Mouse (Mus musculus) limb, embryonic 10.5 days (tissue): ENCODE measurements around the gene Whrn. TPM values are rescaled to one million over a fixed set of nuclear protein-coding genes. Genes with fewer than 3 reads are reported as not detected.

Experiments used
- DNase-seq: peaks from one replicate; pipeline ENCODE4 v3.0.0-alpha.2; 2017; ENCODE audit warnings: low spot score
- H3K27ac ChIP-seq: fragments of 300-500 bp; sonication (generic); 2 replicates; pipeline ENCODE4 v1.5.1; 2016; ENCODE audit warnings: mild to moderate bottlenecking
- H3K27me3 ChIP-seq: fragments of 300-500 bp; sonication (generic); 2 replicates; pipeline ENCODE4 v1.6.1; 2016; ENCODE audit warnings: low read depth, mild to moderate bottlenecking; ENCODE audit not compliant: poor library complexity, severe bottlenecking
- H3K36me3 ChIP-seq: fragments of 300-500 bp; sonication (generic); 2 replicates; pipeline ENCODE4 v1.6.1; 2016; ENCODE audit warnings: mild to moderate bottlenecking, moderate library complexity
- H3K4me1 ChIP-seq: fragments of 300-500 bp; sonication (generic); 2 replicates; pipeline ENCODE4 v1.6.1; 2016
- H3K4me3 ChIP-seq: fragments of 300-500 bp; sonication (generic); 2 replicates; pipeline ENCODE4 v1.5.1; 2016; ENCODE audit warnings: mild to moderate bottlenecking, moderate library complexity
- H3K9me3 ChIP-seq: fragments of 300-500 bp; sonication (generic); replicated peaks from 2 replicates; pipeline ENCODE4 v1.6.1; 2016; ENCODE audit warnings: mild to moderate bottlenecking
- WGBS: fragments of 180-500 bp; shearing (Covaris S2); methylation state at CpG from one replicate; pipeline ENCODE4 v1.1.7; 2016; 5-methylcytosine and 5-hydroxymethylcytosine counted together
- polyA plus RNA-seq: library from polyadenylated mRNA; unstranded; fragments of >200 nt; fragmentation: Nextera tagmentation; extraction: Ambion mirVana; gene quantifications from 2 replicates; pipeline ENCODE4 v1.2.1, GENCODE M21; 2016

The Whrn gene
- polyA plus RNA-seq, 1 experiment from 2014 or later = 13.9 TPM

DNA sequence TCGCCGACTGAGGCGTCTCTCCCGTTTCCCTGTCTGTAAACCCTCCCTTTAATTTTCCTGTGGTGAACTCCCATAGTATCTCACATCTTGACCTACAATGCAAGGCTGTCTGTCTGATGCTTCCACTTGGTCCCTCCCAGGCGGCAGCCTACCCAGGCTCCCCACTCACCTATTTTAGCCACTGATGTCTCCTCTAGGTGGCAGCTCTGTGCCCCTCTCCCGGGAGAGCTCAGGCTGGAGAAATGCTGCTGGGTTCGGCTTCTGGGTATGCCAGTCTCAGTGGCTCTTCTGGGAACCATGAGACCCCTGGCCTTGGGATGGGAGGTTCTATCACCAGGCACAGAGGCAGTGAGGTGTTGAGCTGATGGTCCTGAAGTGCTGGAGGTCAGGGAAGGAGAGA is 118.3 kb downstream of the Whrn start:
- Histone ChIP-seq H3K27ac (no peak overlapping the region), H3K4me1 (no peaks in the 10 kb centered on the region), H3K4me3 (no peak overlapping the region), H3K9me3 (no peaks in the 10 kb centered on the region), H3K27me3 (no peaks in the 10 kb centered on the region), H3K36me3 (peaks cover 99% of the 10 kb centered on the region)
- WGBS = 74% methylated on average over 7 of the region's 7 CpGs
- DNase-seq = no peak

GRCm38 (mm10) chr4:63375367-63375766 is 120.4 kb downstream of the Whrn start:
- no peak for DNase-seq
- Histone ChIP-seq H3K9me3 (no peaks in the 10 kb centered on the region), H3K27ac (no peak overlapping the region), H3K4me3 (no peak overlapping the region), H3K4me1 (no peaks in the 10 kb centered on the region), H3K27me3 (no peaks in the 10 kb centered on the region), H3K36me3 (peaks cover 99% of the 10 kb centered on the region)
- 79% methylated on average over 1 of the region's 1 CpGs for WGBS

DNA sequence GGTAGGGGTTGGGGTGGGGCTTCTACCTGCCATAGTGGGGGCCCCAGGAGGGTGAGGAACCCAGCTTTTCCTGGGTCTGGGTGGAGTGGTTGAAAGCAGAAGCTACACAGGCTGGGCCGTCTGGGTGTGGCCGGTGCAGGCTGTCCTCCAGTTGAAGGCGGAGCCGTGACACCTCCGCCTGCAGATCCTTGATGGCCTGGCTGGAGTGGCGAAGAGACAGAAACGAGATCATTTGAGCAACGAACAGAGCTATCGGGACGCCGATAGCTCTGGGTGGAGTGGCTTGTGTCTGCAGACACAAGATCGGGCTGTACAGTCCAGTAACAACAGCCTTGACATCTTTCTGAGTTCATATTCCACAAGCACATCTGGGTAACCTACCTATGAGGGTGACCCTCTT is 121.5 kb downstream of the Whrn start:
- 67% methylated on average over 12 of the region's 12 CpGs for WGBS
- Histone ChIP-seq H3K36me3 (peaks cover 99% of the 10 kb centered on the region), H3K27ac (no peak overlapping the region), H3K4me3 (no peak overlapping the region), H3K9me3 (no peaks in the 10 kb centered on the region), H3K4me1 (no peaks in the 10 kb centered on the region), H3K27me3 (no peaks in the 10 kb centered on the region)
- no peak for DNase-seq

- no peaks in the 10 kb centered on the region for H3K27me3 ChIP-seq
- DNase-seq = no peak
- H3K27ac ChIP-seq = no peak overlapping the region
- no peaks in the 10 kb centered on the region for H3K9me3 ChIP-seq
- H3K4me1 ChIP-seq = no peaks in the 10 kb centered on the region
- peaks cover 99% of the 10 kb centered on the region for H3K36me3 ChIP-seq
- 91% methylated on average over 8 of the region's 8 CpGs for WGBS
- H3K4me3 ChIP-seq = no peak overlapping the region
Measured at GRCm38 (mm10) chr4:63373404-63373803, 122.4 kb downstream of the Whrn start.

DNA sequence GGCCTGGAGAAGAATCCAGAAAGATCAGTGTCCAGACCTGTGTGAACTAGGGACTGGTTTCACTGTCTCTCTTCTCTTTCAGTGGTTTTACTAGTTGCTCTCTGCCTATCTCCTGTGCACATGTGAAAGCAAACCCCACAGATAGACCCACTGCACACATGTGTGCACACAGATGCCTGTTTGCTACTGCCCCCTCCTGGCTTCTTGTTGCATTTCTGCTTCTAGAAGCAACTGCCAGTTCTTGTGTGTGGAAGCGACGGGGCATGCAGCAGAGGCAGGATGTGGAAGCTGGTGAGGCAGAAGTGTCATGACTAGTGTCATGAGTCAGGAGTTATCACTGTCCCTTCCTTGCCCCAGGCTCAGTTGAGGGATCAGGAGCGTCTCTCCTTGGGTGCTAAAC is 123.9 kb downstream of the Whrn start:
- 64% methylated on average over 3 of the region's 3 CpGs for WGBS
- peak; percentile 38 for DNase-seq
- H3K4me1 ChIP-seq = no peaks in the 10 kb centered on the region
- H3K4me3 ChIP-seq = no peak overlapping the region
- no peaks in the 10 kb centered on the region for H3K27me3 ChIP-seq
- no peaks in the 10 kb centered on the region for H3K9me3 ChIP-seq
- peaks cover 98% of the 10 kb centered on the region for H3K36me3 ChIP-seq
- no peak overlapping the region for H3K27ac ChIP-seq

DNA sequence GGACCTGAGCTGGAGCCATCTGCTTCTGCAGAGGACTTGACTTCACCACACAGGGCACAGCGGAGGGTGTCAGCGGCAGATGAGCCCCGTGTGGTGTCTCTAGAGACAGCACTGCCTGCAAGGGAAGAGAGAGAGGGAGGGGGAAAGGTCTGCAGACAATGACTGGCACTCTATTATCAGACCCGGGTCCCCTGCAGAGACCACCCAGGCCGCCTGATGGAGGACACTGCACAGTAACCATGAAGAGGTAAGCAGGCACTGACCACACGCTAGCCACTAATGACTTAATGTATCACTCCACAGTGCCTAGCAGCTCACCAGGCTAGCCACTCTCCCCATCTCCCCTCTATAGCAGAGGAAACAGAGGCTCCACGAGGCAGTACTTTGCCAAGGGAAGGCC is 124.9 kb downstream of the Whrn start:
- no peak for DNase-seq
- H3K27me3 ChIP-seq = no peaks in the 10 kb centered on the region
- H3K4me1 ChIP-seq = no peaks in the 10 kb centered on the region
- 0 out of 2 replicates have a peak overlapping the region, but pooled peaks have one; percentile 14 for H3K27ac ChIP-seq
- 62% methylated on average over 7 of the region's 7 CpGs for WGBS
- H3K4me3 ChIP-seq = no peak overlapping the region
- H3K9me3 ChIP-seq = no peaks in the 10 kb centered on the region
- H3K36me3 ChIP-seq = peaks cover 93% of the 10 kb centered on the region

DNA sequence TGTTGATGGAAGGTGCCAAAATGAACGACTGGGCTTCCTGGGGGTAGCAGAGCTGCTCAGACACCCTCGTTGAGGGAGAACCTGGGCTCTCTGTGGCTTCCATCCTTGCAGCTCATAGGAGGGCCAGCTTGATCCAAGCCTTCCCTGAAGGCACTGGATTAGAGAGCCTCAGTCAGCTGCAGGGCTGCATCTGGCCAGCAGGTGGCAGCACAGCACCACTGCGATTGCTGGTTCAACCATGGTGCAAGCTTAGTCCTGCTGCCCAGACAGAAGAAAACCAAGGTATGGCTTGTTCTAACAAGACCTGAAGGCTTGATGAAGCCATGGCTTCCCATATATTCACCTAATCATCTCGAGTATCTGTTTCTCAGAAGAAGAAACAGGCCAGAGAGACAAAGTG is 127.2 kb downstream of the Whrn start:
- no peak overlapping the region for H3K27ac ChIP-seq
- peak; percentile 91 for DNase-seq
- H3K9me3 ChIP-seq = no peaks in the 10 kb centered on the region
- H3K4me1 ChIP-seq = no peaks in the 10 kb centered on the region
- H3K36me3 ChIP-seq = peaks cover 71% of the 10 kb centered on the region
- H3K27me3 ChIP-seq = no peaks in the 10 kb centered on the region
- 15% methylated on average over 4 of the region's 4 CpGs for WGBS
- no peak overlapping the region for H3K4me3 ChIP-seq

Other genes starting within 250 kb of the Whrn start
- gene Orm1, start 151.4 kb downstream of the Whrn start, polyA plus RNA-seq = not detected in 2 replicates
- gene Orm3, start 139.8 kb downstream of the Whrn start, polyA plus RNA-seq = not detected in 2 replicates
- not detected in 2 replicates for gene Orm2, start 133.5 kb downstream of the Whrn start, polyA plus RNA-seq
- gene Akna, start 92.6 kb downstream of the Whrn start, polyA plus RNA-seq = 12.3 and 17.2 TPM in 2 replicates
- gene Atp6v1g1, start 48.8 kb upstream of the Whrn start, polyA plus RNA-seq = 204 and 239 TPM in 2 replicates
- gene Tmem268, start 62.8 kb upstream of the Whrn start, polyA plus RNA-seq = 12.7 and 14.4 TPM in 2 replicates
- not detected in 2 replicates for gene Gm11213, start 109.3 kb upstream of the Whrn start, polyA plus RNA-seq
- gene Tex48, start 126.4 kb upstream of the Whrn start, polyA plus RNA-seq = not detected in 2 replicates
- not detected in 2 replicates for gene Gm11214, start 167.4 kb upstream of the Whrn start, polyA plus RNA-seq
- not detected in 2 replicates for gene Tnfsf15, start 249.1 kb upstream of the Whrn start, polyA plus RNA-seq